Mouse (Mus musculus): Measurements from ENCODE around the gene Hsf2bp.

Hsf2bp gene

DNA sequence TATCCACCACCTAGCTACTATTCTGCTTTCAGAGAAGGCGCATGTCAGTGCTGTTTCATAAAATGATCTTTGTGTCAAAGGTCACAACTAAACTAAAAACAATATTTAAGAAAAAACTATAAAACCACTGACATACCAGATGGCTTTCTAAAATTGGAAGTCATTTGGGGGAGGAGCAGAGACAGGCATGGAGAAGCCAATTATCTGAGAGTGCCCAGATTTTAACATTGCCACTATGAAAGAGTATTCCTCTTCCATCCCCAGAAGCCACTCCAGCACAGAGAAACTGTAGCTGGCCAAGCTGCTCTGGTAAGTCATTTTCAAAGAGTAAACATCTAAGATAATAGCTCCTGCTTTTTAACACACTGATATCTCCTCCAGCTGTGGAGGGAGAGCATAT, 49.2 kb downstream of the Hsf2bp start:
- in situ Hi-C loops (cut with MboI; ENCODE audit: low sequenced_read_pairs): no loop called here

DNA sequence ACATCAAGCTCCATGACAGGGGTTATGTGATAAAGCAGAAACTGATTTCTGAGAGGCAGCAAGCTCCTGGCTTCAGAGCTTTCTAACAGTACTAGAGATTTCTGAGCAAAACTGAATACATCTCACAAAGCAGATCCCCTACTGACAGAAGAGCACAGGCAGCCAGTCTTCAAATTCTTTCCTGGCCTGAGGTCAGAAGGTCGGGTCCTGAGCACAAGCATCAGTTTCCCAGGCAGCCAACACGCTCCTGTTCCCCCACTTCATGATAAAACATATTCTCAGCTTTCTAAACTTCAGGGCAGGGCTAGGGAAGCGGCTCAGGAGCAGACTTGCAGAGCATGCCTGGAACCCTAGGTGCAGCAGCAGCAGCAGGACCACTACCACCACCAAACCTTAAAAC, 52.7 kb downstream of the Hsf2bp start:
- in situ Hi-C loops (cut with MboI; ENCODE audit: low sequenced_read_pairs): no loop called here

DNA sequence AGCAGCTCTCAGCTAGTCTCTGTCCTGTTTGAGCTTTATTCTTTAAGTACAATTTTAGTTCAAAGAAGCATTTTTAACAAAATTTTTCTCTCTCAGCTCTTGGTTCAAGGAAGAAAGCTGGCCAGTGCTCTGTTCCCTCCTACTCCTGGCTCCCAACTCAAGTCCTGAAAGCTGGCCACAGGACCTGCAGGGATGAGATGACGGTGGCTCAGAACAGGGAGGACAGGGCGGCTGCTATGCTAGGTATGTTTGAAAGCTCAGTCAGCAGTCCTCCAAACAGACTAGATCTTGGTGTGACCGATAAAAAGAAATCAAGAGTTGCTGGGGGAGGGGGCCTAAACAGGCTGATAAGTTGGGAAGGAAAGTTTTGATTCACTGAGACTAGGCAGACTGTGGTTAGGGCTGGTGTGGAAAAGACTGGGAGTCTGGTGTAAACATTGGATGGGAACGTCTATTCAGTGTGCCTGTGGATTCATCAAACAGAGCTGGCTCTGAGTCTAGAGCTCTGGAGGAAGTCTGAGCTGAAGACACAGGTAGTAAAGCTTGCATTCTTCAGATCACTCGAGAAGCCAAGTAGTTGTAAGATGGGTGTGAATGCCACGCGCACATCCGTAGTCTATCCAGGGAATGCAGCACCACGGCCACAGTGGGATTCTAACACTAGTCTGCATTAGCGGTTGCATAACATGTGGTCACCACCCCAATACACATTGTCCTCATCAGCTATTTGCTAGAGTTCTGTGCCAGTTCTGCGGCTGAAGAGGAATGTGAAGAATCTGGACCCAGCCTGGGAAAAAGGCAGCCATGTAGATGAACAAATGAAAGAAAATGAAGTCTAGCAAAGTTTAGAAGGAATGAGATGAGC, 53.6 kb downstream of the Hsf2bp start:
- in situ Hi-C loops (cut with MboI; ENCODE audit: low sequenced_read_pairs): no loop called here

DNA sequence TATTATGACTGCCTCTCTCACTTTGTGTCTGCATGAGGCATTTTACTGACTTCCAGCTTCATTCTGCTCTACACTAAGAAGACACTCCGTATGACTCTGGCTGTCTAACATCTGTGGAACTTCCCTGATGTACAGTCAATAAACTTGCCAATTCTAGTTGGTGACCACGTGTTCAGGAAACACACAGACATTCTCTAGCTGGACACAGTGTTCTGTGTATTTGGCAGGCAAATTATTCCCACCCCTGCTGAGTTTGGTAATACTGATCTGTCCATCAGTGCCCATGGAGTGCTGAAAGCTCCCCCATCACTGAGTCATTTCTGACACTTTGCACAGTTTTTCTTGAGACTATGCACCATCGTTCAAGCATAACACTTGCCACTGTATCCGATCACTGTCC, 56.3 kb downstream of the Hsf2bp start:
- in situ Hi-C loops (cut with MboI; ENCODE audit: low sequenced_read_pairs): no loop called here

DNA sequence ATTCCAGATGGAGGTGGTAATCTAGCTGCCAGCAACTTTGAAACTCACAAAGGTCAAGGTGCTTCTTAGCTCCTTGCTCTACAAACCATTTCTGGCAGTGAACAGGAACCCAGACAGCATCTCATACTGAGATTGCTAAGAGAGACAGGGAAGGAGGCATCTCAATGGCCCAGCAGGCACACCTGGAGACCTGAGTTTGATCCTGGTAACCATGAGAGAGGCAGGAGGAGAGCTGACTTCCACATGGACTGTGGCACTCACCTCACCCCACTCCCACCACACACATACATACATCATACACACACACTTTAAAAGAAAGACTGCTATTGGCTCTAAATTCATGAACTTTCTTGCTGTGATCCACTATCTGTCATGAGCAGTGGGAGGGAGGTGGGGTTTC, 59.0 kb downstream of the Hsf2bp start:
- in situ Hi-C loops (cut with MboI; ENCODE audit: low sequenced_read_pairs): no loop called here

DNA sequence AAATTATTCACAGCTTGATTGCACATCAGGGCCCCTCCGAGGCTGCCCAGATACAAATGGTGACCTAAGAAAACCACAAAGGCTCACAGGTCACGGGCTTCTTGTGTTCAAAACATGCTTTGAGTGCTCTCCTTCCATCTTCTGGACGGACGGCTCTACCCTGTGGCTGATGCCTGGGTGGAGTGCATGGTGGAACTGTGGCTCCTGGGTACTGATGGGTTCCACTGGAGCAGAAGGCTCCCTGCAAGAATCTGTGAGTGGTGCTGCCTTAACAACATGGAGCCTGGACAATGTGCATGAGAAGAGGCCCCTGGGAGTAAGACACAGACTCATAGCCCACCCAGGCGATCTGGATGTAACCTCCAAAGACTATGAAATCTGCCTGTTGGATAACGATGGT, 59.6 kb downstream of the Hsf2bp start:
- in situ Hi-C loops (cut with MboI; ENCODE audit: low sequenced_read_pairs): no loop called here

DNA sequence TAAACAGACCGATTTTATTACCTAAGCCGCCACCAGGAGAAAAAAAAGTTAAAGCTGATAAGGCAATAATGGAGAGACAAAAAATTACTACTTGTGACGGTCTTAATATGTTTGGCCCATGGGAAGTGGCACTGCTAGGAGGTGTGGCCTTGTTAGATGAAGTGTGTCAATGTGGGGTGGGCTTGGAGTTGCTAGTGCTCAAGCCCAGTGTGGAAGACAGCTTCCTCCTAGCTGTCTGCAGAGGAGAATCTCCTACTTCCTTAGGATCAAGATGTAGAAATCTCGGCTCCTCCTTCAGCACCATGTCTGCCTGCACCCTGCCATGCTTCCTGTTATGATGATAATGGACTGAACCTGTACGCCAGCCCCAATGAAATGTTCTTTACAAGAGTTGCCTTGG, 61.5 kb downstream of the Hsf2bp start:
- in situ Hi-C loops (cut with MboI; ENCODE audit: low sequenced_read_pairs): no loop called here

DNA sequence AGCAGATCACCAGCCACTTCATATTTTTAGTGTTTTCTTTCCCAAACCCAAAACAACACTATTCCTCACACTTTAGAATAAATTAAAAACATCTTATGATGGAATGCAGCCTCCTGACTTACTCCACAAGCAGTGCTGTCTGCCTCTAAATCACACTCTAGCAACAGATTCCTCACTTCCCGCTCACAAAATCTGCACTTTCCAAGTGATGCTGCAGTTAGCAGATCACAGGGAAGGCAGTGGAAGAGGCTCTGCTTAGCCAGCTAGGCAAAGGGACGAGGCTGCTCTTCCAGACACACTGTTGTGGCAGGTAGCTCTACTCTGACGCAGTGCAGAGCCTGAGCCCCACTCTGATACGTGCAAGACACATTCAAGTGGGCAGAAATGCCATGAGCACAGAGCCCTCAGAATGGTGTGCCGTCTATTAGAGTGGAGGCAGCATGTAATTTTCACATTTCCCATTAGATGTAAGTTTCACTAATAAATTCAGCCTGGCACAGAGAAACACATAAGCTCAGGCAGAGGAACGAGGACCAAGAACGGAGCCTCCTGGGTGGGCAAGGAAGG, 62.4 kb downstream of the Hsf2bp start:
- in situ Hi-C loops (cut with MboI; ENCODE audit: low sequenced_read_pairs): no loop called here

DNA sequence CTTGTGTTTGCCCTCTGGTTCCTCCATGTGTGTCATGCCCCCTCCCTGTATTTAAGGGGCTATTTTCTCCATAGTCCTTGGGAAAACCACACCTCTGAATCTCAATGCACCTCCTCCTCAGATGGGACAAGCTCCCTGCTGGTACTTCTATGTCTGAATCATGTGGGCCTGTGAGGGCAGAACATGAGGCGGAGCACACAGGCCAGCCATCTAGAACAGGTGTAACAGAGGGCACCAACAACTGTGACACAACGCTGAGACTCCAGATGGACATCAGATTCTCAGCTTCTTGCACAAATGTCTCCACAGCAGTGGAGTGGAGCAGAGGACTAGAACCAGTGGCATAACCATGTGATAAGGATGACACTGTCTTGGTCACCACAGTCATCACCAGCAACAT, 65.3 kb downstream of the Hsf2bp start:
- in situ Hi-C loops (cut with MboI; ENCODE audit: low sequenced_read_pairs): no loop called here

DNA sequence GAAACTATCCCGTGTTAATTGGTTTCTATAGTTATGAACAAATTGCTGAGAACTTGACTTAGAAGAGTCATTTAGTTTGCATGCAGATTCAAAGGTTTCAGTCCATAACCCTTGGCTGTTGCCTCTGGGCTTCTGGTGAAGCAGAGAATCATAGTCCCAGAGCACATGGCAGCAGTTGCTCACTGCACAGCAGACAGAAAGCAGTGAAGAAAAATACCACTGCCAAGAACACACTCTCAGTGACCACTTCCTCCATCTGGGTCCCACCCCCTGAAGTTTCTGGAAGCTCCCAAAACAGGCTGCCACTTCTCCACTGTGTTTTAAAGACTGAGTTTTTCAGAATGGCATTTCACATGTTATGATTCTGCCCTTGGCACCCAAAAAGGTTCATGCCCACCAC, 67.3 kb downstream of the Hsf2bp start:
- in situ Hi-C loops (cut with MboI; ENCODE audit: low sequenced_read_pairs): no loop called here

DNA sequence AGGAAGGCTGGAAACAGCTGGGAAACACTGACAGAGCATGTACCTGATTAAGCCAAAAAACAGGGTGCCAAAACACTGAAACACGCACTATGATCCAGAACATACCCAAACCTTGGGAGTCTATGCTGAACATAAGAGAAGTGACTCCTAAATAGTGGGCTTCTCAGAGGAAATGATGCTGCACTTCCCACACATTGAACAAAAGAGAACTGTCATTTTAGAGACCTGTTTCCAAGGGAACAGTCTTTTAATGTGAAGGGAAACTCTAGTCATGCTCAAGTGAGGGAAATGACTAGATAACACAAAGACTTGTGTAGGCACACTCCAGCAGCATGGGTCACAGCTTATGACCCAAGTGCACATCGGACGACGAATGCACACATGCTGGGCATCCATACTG, 68.8 kb downstream of the Hsf2bp start:
- in situ Hi-C loops (cut with MboI; ENCODE audit: low sequenced_read_pairs): no loop called here

DNA sequence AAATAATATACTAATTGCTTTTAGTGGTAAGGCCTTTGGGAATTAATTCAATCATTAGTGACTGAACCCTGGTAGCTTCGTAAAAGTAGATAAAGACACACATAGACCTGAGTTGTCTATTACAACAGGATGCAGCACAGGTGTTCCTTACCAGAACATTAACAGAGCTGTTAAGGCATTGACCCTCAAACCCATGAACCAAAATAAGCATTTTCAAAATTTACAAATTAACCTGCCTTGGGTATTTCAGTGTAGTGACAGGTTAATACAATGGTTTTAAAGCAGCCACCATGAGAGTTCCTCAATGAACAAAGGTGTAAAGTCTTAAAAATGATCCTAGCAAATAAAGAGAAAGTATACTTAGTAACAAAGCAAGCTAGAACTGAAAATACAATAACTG, 69.6 kb downstream of the Hsf2bp start:
- in situ Hi-C loops (cut with MboI; ENCODE audit: low sequenced_read_pairs): no loop called here

DNA sequence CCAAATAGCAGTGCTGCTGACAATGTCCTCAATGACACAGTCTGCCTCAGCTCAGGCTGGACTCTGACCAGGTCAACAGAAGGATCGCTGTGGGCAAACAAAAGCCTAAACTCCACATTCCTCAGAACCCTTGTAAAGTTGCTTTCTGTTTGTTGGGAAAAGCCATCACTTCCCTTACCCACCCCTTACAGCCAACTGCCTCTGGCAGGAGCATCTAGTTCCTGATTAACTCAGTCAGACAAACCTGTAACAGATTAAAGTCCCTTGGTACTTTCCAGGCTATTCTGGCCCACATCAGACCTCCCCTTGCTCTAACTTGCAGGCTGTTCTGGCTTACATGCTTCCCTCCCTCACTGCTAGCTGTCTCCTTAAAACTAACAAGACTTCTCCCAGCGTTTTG, 70.5 kb downstream of the Hsf2bp start:
- in situ Hi-C loops (cut with MboI; ENCODE audit: low sequenced_read_pairs): no loop called here

DNA sequence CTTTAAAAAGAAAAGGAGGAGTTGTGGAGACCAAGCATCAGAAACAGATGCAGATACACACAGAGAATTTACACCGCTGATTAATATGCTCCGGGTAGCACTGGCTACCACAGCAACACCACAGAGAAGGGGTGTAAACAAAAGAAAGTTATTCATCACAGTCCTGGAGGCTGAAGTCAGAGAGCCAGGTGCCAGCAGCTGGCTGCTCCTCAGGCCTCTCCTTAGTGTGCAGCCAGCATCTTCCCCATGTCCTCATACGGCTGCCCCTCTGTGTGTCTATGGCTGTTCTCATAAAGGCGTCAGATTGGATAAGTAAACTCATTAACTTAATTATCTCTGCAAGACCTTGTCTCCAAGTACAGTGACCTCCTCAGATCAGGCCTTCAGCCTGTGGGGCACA, 73.2 kb downstream of the Hsf2bp start:
- in situ Hi-C loops (cut with MboI; ENCODE audit: low sequenced_read_pairs): no loop called here

DNA sequence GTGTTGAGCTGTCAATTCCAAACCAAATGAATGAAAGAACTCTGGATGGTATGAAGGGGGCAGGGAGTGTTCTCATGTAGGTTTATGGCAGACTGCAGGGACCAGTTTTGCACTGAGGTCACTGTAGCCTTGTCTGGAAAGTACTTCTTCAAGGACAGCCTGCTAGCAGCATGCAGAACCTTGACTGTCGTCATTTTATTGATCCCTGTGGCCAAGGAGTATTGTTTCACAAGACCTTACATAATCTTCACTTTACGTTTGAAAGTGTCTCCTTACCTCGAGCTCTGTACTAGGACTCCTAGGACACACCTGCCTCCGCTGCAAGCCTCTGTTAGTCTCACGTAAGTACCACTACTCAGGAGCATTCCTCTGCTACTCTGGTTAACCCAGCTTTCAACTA, 73.9 kb downstream of the Hsf2bp start:
- in situ Hi-C loops (cut with MboI; ENCODE audit: low sequenced_read_pairs): no loop called here

DNA sequence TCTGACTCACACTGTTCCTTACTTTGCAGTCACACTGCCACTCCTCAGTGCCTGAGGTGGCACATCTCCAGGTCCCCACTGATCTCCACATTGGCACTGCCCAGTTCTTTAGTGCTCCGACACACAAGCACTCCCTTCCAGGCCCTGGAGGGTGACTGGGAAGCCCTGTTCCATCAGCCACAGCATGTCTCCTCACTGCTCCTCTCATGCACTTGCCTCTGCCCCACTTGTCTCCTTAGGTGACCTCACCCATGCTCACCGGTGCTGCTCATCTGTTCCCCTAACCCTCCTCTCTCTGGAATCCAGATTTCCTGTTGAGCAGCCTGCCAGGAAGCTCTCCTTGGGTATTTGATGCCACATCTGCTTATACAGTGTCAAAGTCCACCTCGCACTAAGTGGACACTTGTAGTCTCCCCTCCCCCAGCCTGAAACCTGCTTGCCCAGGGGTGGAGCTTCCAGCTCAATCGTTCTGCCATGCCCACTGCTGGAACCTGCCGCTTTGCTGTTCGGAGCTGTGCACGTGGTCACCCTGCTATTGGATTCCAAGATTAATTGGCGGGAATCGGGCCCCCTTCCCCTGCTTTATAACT, 81.5 kb downstream of the Hsf2bp start:
- in situ Hi-C loops (cut with MboI; ENCODE audit: low sequenced_read_pairs): no loop called here

DNA sequence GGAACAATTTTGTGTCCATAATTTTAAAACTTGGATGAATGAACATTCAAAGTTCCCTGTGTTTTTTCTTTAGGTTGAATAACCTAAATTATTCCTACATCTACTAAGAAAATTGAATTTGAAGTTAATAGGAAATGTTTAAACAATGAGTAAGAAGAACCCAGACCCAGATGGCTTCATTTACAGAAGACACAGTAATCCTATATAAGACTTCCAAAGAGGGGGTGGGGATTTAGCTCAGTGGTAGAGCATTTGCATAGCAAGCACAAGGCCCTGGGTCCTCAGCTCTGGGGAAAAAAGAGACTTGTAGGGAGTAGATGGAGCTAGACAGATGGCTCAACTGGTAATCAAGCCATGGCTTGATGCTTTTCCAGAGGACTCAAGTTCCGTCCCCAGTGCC, 87.1 kb downstream of the Hsf2bp start:
- in situ Hi-C loops (cut with MboI; ENCODE audit: low sequenced_read_pairs): no loop called here

DNA sequence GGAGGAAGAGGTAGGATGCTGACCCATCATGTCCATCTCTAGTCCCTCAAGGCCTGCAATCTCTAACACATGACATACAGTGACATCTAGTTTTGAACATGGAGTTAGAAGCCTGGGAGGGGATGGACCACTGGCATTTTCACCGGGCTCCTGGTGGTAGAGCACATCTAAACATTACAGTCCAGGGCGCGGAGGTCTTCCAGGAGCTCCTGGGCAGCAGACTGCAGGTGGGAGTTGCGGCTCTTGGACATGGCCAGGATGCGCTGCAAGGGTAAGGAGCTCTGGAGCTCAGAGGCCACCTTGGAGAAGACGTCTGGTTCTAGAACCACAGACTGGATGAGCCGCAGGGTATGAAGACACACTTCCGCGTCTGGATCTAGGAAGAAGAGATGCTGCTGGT, 89.7 kb downstream of the Hsf2bp start:
- in situ Hi-C loops (cut with MboI; ENCODE audit: low sequenced_read_pairs): no loop called here

DNA sequence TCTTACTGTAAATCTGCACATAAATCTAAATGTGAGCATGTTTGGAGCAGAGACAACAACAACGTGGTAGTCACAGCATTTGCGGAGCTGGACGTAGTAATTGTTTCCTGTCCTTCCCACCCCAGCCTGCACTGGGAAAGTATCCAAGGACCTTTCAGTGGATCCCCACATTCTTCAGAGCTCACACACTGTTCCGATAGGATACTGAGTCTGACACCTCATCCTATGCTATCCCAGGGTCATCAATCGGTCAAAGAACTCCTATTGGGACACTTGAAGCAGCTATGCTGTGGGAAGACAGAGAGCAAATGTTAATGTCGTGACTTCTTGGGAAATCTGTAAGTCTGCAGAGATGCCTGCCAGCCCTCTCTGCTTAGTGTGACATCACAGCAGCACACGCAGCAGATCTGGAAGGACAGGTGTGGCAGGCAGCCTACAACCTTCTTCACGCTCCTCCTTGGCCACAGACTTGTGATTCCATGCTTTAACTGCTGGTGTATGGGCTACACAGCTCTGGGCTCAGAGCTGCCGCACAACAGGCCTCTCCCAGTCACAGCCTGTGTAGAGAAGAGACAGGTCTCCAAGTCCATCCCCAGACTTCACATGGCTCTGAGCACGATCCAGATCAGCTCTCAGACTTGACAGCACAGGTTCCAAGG, 92.1 kb downstream of the Hsf2bp start:
- in situ Hi-C loops (cut with MboI; ENCODE audit: low sequenced_read_pairs): no loop called here

DNA sequence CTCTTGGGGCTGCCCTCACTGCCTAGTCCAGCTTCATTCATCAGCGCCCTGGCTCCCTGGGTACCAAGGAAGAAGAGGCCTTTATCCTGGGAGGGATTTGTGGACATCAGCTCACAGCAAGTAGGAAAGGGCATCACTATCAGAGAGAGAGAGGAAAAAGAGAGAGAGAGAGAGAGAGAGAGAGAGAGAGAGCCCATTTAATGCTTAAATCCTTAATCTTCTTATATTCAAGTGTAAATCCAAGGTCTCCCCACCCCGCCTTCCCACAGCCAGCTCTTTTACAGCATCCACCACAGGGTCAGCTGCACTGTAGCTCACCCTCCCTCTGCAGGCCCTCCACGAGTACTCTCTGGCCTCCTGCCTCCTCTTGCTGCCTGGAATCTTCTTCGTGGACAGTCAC, 94.5 kb downstream of the Hsf2bp start:
- in situ Hi-C loops (cut with MboI; ENCODE audit: low sequenced_read_pairs): no loop called here

DNA sequence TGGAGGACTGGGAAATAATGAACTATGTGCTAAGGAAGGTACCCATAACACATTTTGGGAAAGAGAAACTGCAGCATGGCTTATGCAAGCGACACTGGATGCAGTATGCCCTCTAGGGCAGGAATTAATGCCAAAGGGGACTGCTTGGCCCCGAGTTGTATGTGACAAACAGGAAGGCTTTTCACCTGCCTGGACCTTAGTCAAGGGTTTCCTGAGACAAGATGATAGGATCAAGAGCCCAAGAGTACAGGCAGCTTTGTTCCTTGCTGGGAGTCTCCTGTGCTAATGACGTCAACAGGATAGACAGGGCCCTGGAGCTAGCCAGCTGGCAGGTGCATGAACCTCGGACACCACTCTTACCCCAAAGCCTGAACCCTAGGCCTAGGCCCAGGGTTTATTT, 95.5 kb downstream of the Hsf2bp start:
- in situ Hi-C loops (cut with MboI; ENCODE audit: low sequenced_read_pairs): no loop called here
